Mouse (Mus musculus) cerebellum, postnatal 36 days (tissue): ENCODE measurements at regions not wholly inside any gene's neighbourhood (a gene's known extent, or its start where the extent isn't known, plus 50 kb on each side); places are given as distances from the start of the nearest gene placed in this dataset.

ENCODE experiments used
- DNase-seq, 2 experiments: peaks; one replicate each; pipeline ENCODE4 v3.0.0; 2021 to 2022; ENCODE audit warnings: mixed read lengths in 2 of 2

DNA sequence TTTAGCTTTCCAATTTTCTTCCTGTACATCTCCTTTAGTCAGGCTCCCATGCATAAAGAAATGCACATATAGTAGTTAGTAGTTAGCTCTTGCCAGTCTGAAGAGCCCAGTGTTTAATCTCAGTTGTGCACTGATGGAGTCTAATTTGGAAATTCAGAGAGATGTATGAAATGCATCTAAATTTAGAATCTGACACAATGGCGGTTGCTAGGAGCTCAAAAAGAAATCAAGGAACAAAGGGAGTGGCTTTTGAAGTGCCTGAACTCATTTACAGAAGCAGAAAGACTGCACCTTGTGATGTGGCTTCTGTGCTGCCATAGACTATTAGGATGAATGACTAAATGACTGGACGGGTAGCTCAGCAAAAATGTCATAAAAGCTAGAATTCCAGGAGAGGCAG, 916.3 kb downstream of the Rps29 start:
- no peak for DNase-seq

- DNase-seq = peak; percentile 40 to 54
These were observed 927.2 kb downstream of the Rps29 start for GRCm38 (mm10) chr12:68231803-68232202.

- DNase-seq = no peak
These were observed 941.9 kb downstream of the Rps29 start for GRCm38 (mm10) chr12:68217091-68217490.

GRCm38 (mm10) chr12:68208302-68208701, 950.7 kb downstream of the Rps29 start:
- no peak for DNase-seq

GRCm38 (mm10) chr12:68183858-68184257, 961.5 kb upstream of the Mdga2 start:
- no peak for DNase-seq

GRCm38 (mm10) chr12:68161317-68161716, 939.0 kb upstream of the Mdga2 start:
- no peak for DNase-seq

- no peak for DNase-seq
These were observed 925.7 kb upstream of the Mdga2 start for GRCm38 (mm10) chr12:68148066-68148465.

GRCm38 (mm10) chr12:68139831-68140230, 917.5 kb upstream of the Mdga2 start:
- no peak for DNase-seq

DNA sequence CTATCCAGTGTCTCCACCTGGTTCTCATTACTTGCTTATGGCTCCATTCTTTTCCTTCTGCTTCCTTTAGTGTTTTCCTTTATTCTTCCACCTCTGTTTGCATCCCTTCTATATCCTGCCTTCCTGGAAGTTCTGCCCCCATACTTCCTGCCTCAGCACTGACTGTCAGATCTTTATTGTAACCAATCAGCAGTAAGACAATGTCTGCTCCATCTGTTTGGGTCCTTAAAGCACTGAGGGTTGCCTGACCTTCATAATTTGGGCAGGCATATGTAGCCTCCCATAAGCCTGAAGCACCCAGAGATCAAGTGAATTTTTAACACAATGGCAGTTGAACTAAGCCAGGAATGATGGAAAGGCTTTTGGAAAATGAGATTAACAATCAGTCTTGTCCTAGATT, 909.4 kb upstream of the Mdga2 start:
- DNase-seq = no peak

GRCm38 (mm10) chr12:68115762-68116161, 893.4 kb upstream of the Mdga2 start:
- DNase-seq = no peak
